Mouse (Mus musculus) heart, embryonic 16.5 days (tissue): ENCODE data around the gene Aaed1. TPM values are rescaled to one million over a fixed set of nuclear protein-coding genes. Genes with fewer than 3 reads are reported as not detected.

Experiments used
- ATAC-seq: fragments of 200-750 bp; cut with Nextera tagmentation; replicated peaks from 2 replicates; pipeline ENCODE4 v1.8.0; 2017; ENCODE audit warnings: moderate number of reproducible peaks; ENCODE audit not compliant: insufficient read depth, low FRiP score; ENCODE audit errors: extremely low read depth
- H3K27ac ChIP-seq: fragments of 300-500 bp; sonication (generic); 2 replicates; pipeline ENCODE4 v1.5.1; 2014; ENCODE audit warnings: mild to moderate bottlenecking, low read length, control low read depth, moderate library complexity
- H3K27me3 ChIP-seq: fragments of 300-500 bp; sonication (generic); 2 replicates; pipeline ENCODE4 v1.6.1; 2014; ENCODE audit warnings: low read length, mixed read lengths; ENCODE audit not compliant: control insufficient read depth, insufficient read depth
- H3K36me3 ChIP-seq: fragments of 300-500 bp; sonication (generic); 2 replicates; pipeline ENCODE4 v1.6.1; 2014; ENCODE audit not compliant: control insufficient read depth, insufficient read depth
- H3K4me1 ChIP-seq: fragments of 300-500 bp; sonication (generic); 2 replicates; pipeline ENCODE4 v1.6.1; 2014; ENCODE audit warnings: low read length, mixed read lengths; ENCODE audit not compliant: control insufficient read depth, insufficient read depth
- H3K4me2 ChIP-seq: fragments of 300-500 bp; sonication (generic); 2 replicates; pipeline ENCODE4 v1.6.1; 2014; ENCODE audit warnings: low read depth, mild to moderate bottlenecking, control low read depth, low read length
- H3K4me3 ChIP-seq: fragments of 300-500 bp; sonication (generic); 2 replicates; pipeline ENCODE4 v1.5.1; 2014; ENCODE audit warnings: mild to moderate bottlenecking, control low read depth, low read length
- H3K9ac ChIP-seq: fragments of 300-500 bp; sonication (generic); 2 replicates; pipeline ENCODE4 v1.6.1; 2014; ENCODE audit warnings: low read length, control low read depth
- H3K9me3 ChIP-seq: fragments of 300-500 bp; sonication (generic); replicated peaks from 2 replicates; pipeline ENCODE4 v1.6.1; 2016; ENCODE audit warnings: low read length; ENCODE audit not compliant: control insufficient read depth
- WGBS: fragments of 180-500 bp; shearing (Covaris S2); extraction: QIAGEN DNeasy Blood & Tissue Kit; methylation state at CpG from one replicate; pipeline ENCODE4 v1.1.7; 2014; 5-methylcytosine and 5-hydroxymethylcytosine counted together
- polyA plus RNA-seq: library from polyadenylated mRNA; unstranded; fragments of >200 nt; fragmentation: Nextera tagmentation; extraction: Ambion mirVana; gene quantifications from 2 replicates; pipeline ENCODE4 v1.2.1, GENCODE M21; 2015

The Aaed1 gene
- polyA plus RNA-seq, 1 experiment from 2014 or later = 70.4 TPM

- H3K36me3 ChIP-seq = no peaks in the 10 kb centered on the region
- H3K27me3 ChIP-seq = no peaks in the 10 kb centered on the region
- no peak overlapping the region for H3K4me3 ChIP-seq
- no peak overlapping the region for H3K4me2 ChIP-seq
- H3K27ac ChIP-seq = no peak overlapping the region
- no peak for ATAC-seq
- H3K9me3 ChIP-seq = no peaks in the 10 kb centered on the region
- WGBS = 53% methylated on average over 4 of the region's 4 CpGs
- H3K4me1 ChIP-seq = no peaks in the 10 kb centered on the region
- H3K9ac ChIP-seq = no peak overlapping the region
Observed at GRCm38 (mm10) chr13:64335546-64336132, 23.1 kb upstream of the Aaed1 start.

GRCm38 (mm10) chr13:64333102-64333501 lies 20.6 kb upstream of the Aaed1 start:
- ATAC-seq = no peak
- WGBS = 79% methylated on average over 3 of the region's 3 CpGs
- H3K4me2 ChIP-seq = no peak overlapping the region

GRCm38 (mm10) chr13:64332321-64332720 lies 19.8 kb upstream of the Aaed1 start:
- Histone ChIP-seq H3K4me3 (no peak overlapping the region), H3K4me2 (no peak overlapping the region), H3K4me1 (no peaks in the 10 kb centered on the region), H3K36me3 (no peaks in the 10 kb centered on the region), H3K27me3 (no peaks in the 10 kb centered on the region), H3K27ac (no peak overlapping the region), H3K9me3 (no peaks in the 10 kb centered on the region), H3K9ac (no peak overlapping the region)
- ATAC-seq = no peak
- 57% methylated on average over 6 of the region's 6 CpGs for WGBS

More at GRCm38 (mm10) chr13:64333102-64333501, 20.6 kb upstream of the Aaed1 start:
- Histone ChIP-seq H3K9me3 (no peaks in the 10 kb centered on the region), H3K27me3 (no peaks in the 10 kb centered on the region), H3K9ac (no peak overlapping the region), H3K36me3 (no peaks in the 10 kb centered on the region), H3K4me1 (no peaks in the 10 kb centered on the region), H3K27ac (no peak overlapping the region), H3K4me3 (no peak overlapping the region)

- no peak overlapping the region for H3K4me3 ChIP-seq
- H3K27me3 ChIP-seq = no peaks in the 10 kb centered on the region
- H3K9ac ChIP-seq = no peak overlapping the region
- H3K4me2 ChIP-seq = no peak overlapping the region
- no peak for ATAC-seq
- no peaks in the 10 kb centered on the region for H3K36me3 ChIP-seq
- no peaks in the 10 kb centered on the region for H3K9me3 ChIP-seq
- WGBS = 77% methylated on average over 8 of the region's 8 CpGs
- H3K4me1 ChIP-seq = no peaks in the 10 kb centered on the region
- H3K27ac ChIP-seq = no peak overlapping the region
Observed at GRCm38 (mm10) chr13:64322561-64323281, 10.2 kb upstream of the Aaed1 start.

DNA sequence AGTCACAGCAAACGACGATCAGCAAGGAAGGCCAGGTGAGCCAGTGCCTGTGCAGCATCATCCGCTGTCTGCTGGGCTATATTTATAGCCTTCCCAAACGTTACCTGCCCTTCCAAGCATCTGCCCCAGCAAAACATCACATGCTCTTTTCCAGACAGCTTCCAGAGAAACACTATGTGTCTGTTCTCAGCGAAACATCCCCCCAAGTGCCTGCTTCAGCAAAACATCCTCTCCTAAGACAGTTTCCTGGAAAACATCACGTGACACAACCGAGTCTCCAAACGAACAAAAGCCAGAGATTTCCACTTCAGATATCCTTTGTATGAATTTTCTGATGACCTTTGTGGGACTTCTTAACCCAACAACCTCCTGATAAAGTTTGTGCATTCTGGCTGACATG lies 7.8 kb upstream of the Aaed1 start:
- ATAC-seq = no peak
- H3K4me2 ChIP-seq = no peak overlapping the region
- no peak overlapping the region for H3K27ac ChIP-seq
- no peaks in the 10 kb centered on the region for H3K36me3 ChIP-seq
- no peaks in the 10 kb centered on the region for H3K27me3 ChIP-seq
- WGBS = 48% methylated on average over 8 of the region's 8 CpGs
- H3K9me3 ChIP-seq = no peaks in the 10 kb centered on the region
- peaks cover 2% of the 10 kb centered on the region; the same call in 1 of the 2 replicates for H3K4me1 ChIP-seq
- no peak overlapping the region for H3K4me3 ChIP-seq
- H3K9ac ChIP-seq = no peak overlapping the region

DNA sequence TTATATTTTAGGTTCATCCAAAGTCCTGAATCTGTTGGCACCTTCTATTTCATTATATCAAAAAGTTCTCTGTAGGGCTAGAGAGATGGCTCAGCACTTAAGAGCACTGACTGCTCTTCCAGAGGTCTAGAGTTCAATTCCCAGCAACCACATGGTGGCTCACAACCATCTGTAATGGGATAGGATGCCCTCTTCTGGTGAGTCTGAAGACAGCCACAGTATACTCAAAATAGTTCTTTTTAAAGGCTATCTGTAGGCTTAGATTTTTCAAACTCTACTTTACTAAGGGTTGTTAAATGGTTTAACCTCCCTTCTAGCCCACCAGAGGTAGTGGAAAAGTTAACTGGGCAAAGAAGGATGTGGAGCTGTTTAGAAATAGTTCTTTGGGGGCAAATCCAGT lies 7.3 kb upstream of the Aaed1 start:
- Histone ChIP-seq H3K4me2 (no peak overlapping the region), H3K36me3 (no peaks in the 10 kb centered on the region), H3K4me1 (peaks cover 2% of the 10 kb centered on the region; the same call in 1 of the 2 replicates), H3K27ac (no peak overlapping the region), H3K9ac (no peak overlapping the region), H3K4me3 (no peak overlapping the region), H3K9me3 (no peaks in the 10 kb centered on the region), H3K27me3 (no peaks in the 10 kb centered on the region)
- no peak for ATAC-seq

DNA sequence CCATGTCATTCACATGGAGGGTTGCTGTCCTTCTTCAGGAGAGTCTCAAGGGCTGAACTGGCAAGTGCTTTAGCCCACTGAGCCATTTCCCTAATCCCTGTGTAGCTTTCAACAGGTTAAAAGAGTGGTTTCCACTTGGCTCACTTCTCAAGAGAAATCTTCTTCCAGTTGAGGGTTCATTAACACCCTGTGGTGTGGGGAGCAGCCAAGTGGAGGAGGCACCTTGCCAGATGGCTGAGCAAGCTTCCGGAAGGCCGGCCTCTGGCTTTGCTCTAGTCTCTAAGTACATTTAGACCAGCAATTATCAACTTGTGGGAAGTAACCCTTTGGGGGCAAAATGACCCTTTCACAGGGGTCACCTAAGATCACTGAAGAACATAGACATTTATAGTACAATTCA lies 5.8 kb upstream of the Aaed1 start:
- Histone ChIP-seq H3K27ac (no peak overlapping the region), H3K36me3 (no peaks in the 10 kb centered on the region), H3K27me3 (no peaks in the 10 kb centered on the region), H3K4me3 (no peak overlapping the region), H3K4me1 (peaks cover 2% of the 10 kb centered on the region; the same call in 1 of the 2 replicates), H3K4me2 (no peak overlapping the region), H3K9ac (no peak overlapping the region), H3K9me3 (no peaks in the 10 kb centered on the region)
- no peak for ATAC-seq
- WGBS = 49% methylated on average over 2 of the region's 2 CpGs

- Histone ChIP-seq H3K4me3 (no peak overlapping the region), H3K9me3 (no peaks in the 10 kb centered on the region), H3K9ac (no peak overlapping the region), H3K4me2 (no peak overlapping the region; the same call in 1 of the 2 replicates), H3K27ac (no peak overlapping the region), H3K27me3 (no peaks in the 10 kb centered on the region), H3K36me3 (no peaks in the 10 kb centered on the region), H3K4me1 (peaks cover 15% of the 10 kb centered on the region)
- 0% methylated on average over 3 of the region's 3 CpGs for WGBS
- ATAC-seq = no peak
Observed at GRCm38 (mm10) chr13:64315483-64316050, 3.1 kb upstream of the Aaed1 start.

GRCm38 (mm10) chr13:64314041-64314440 lies 1.5 kb upstream of the Aaed1 start:
- no peaks in the 10 kb centered on the region for H3K27me3 ChIP-seq
- no peak overlapping the region for H3K27ac ChIP-seq
- H3K4me3 ChIP-seq = no peak overlapping the region
- WGBS = 70% methylated on average over 3 of the region's 3 CpGs
- H3K36me3 ChIP-seq = no peaks in the 10 kb centered on the region
- no peak for ATAC-seq
- no peak overlapping the region for H3K9ac ChIP-seq
- H3K4me2 ChIP-seq = no peak overlapping the region
- peaks cover 29% of the 10 kb centered on the region for H3K4me1 ChIP-seq
- H3K9me3 ChIP-seq = no peaks in the 10 kb centered on the region
